ENCODE assay signal across 16 mouse cellular contexts in genomic region chr6:7686047-7686446, GRCm38 (mm10).
"Had no signal": no experiment of that assay in that cellular context is flagged by ENCODE, and none has a peak within 500 bp of the region (broad histone marks: within the 10 kb centered on the region; RNA-seq: fewer than 3 reads in every experiment).

No protein-coding gene starts in this region.

- H3K4me2 ChIP-seq: lung, embryonic 14.5 days; midbrain, embryonic 11.5 days; midbrain, embryonic 13.5 days; midbrain, embryonic 15.5 days; neural tube, embryonic 12.5 days; stomach, embryonic 15.5 days had no signal

- ATAC-seq: midbrain, embryonic 13.5 days; midbrain, embryonic 15.5 days had no signal

- H3K9ac ChIP-seq: liver, embryonic 14.5 days; lung, embryonic 14.5 days; midbrain, embryonic 13.5 days; midbrain, embryonic 15.5 days; neural tube, embryonic 12.5 days; stomach, embryonic 15.5 days had no signal

- H3K36me3 ChIP-seq: midbrain, embryonic 15.5 days; neural tube, embryonic 12.5 days had no signal

- H3K4me1 ChIP-seq: midbrain, embryonic 13.5 days; midbrain, embryonic 15.5 days; neural tube, embryonic 12.5 days; stomach, embryonic 15.5 days had no signal

- H3K9me3 ChIP-seq: midbrain, embryonic 13.5 days; midbrain, embryonic 15.5 days; neural tube, embryonic 12.5 days; stomach, embryonic 15.5 days had no signal

- H3K27ac ChIP-seq: liver, embryonic 14.5 days; macrophage; midbrain, embryonic 13.5 days; midbrain, embryonic 15.5 days; neural tube, embryonic 12.5 days; stomach, embryonic 15.5 days; stomach, postnatal 0 days had no signal

- DNase-seq: lung, adult 18-20 months; lung, embryonic 14.5 days; lung, postnatal 14 days; lung, postnatal 36 days; right cerebral cortex, postnatal 14 days; thymus, adult 18-20 months; thymus, postnatal 14 days; thymus, postnatal 36 days had no signal

- H3K27me3 ChIP-seq: midbrain, embryonic 13.5 days; midbrain, embryonic 15.5 days; neural tube, embryonic 12.5 days; stomach, embryonic 15.5 days had no signal

- H3K4me3 ChIP-seq: midbrain, embryonic 13.5 days; midbrain, embryonic 15.5 days; neural tube, embryonic 12.5 days; stomach, embryonic 15.5 days had no signal
